Mouse (Mus musculus) splenic B cell, adult 2 months (primary cell): ENCODE data around the gene Ncoa5.
A peak's percentile ranks its signal among the peaks of the same experiment; 100 is the strongest.

Experiments used
- DNase-seq: peaks from one replicate; pipeline ENCODE4 v3.0.0-alpha.2; 2011; ENCODE audit warnings: low read depth, low spot score
- H3K27me3 ChIP-seq: 2 replicates; pipeline ENCODE4 v1.6.1; 2012; ENCODE audit warnings: mild to moderate bottlenecking, low read length, moderate library complexity, mixed read lengths; ENCODE audit not compliant: control insufficient read depth, poor library complexity, insufficient read depth, severe bottlenecking
- H3K36me3 ChIP-seq: 2 replicates; pipeline ENCODE4 v1.6.1; 2012; ENCODE audit warnings: mild to moderate bottlenecking, low read length, moderate library complexity, mixed read lengths; ENCODE audit not compliant: control insufficient read depth, poor library complexity, insufficient read depth, severe bottlenecking

Gene Ncoa5

DNA sequence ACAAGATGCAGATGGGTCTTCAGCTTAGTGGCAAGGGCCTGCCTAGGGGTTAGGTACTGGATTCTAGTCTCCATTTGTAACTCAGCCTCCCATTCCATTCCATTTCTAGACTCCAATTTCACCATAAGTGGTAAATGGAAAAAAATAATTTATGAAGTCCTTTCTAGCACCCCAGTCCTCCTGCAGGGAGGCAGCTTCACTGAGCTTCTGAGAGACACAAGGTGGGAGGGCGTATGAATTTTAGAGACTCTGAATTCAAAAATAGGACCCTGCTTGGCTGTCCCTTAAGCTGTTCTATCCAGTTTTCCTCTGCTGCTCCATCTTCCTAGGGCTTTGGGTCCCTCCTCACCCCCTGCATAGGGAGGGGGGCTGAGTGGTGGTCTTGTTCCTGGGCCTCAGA, 69.7 kb downstream of the Ncoa5 start:
- no peak for DNase-seq
- H3K27me3 ChIP-seq: no peaks in the 10 kb centered on the region
- H3K36me3 ChIP-seq: no peaks in the 10 kb centered on the region

- H3K36me3 ChIP-seq: no peaks in the 10 kb centered on the region
- DNase-seq: no peak
- H3K27me3 ChIP-seq: no peaks in the 10 kb centered on the region
Observed at GRCm38 (mm10) chr2:164964242-164964894, 70.3 kb downstream of the Ncoa5 start.

- Histone ChIP-seq H3K36me3 (no peaks in the 10 kb centered on the region), H3K27me3 (no peaks in the 10 kb centered on the region)
- DNase-seq: no peak
Observed at GRCm38 (mm10) chr2:164962183-164962580, 72.5 kb downstream of the Ncoa5 start.

GRCm38 (mm10) chr2:164961506-164962182, 73.0 kb downstream of the Ncoa5 start:
- Histone ChIP-seq H3K27me3 (no peaks in the 10 kb centered on the region), H3K36me3 (no peaks in the 10 kb centered on the region)
- peak; percentile 82 for DNase-seq

- no peaks in the 10 kb centered on the region for H3K27me3 ChIP-seq
- peak; percentile 58 for DNase-seq
Observed at GRCm38 (mm10) chr2:164960716-164961441, 73.8 kb downstream of the Ncoa5 start, which contains the start of gene Slc12a5. Gene Slc12a5, plus strand, starts transcription at chr2:164960802.

GRCm38 (mm10) chr2:164957548-164958315, 76.9 kb downstream of the Ncoa5 start:
- DNase-seq: no peak
- Histone ChIP-seq H3K36me3 (no peaks in the 10 kb centered on the region), H3K27me3 (no peaks in the 10 kb centered on the region)

More at GRCm38 (mm10) chr2:164960716-164961441, 73.8 kb downstream of the Ncoa5 start, which contains the start of gene Slc12a5:
- no peaks in the 10 kb centered on the region for H3K36me3 ChIP-seq

DNA sequence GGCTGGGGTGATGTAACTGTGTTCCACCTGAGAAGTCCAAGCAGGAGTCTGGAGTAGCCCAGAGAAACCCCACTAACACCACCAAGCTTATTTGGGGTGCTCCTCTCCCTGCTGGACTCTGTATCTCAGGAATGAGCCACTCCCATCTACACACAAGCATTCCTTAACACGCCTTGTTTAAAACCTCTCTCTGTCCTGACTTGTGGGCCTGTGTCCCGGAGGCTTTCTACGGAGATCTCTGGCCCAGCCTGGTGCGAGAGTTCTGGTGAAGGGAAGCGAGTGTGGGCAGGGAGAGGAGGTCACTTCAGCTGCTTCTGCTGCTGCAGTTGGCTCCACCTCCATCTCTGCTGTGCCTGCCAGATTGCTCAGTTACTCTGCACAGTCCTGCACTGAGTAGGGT, 78.5 kb downstream of the Ncoa5 start:
- Histone ChIP-seq H3K36me3 (no peaks in the 10 kb centered on the region), H3K27me3 (no peaks in the 10 kb centered on the region)
- no peak for DNase-seq

DNA sequence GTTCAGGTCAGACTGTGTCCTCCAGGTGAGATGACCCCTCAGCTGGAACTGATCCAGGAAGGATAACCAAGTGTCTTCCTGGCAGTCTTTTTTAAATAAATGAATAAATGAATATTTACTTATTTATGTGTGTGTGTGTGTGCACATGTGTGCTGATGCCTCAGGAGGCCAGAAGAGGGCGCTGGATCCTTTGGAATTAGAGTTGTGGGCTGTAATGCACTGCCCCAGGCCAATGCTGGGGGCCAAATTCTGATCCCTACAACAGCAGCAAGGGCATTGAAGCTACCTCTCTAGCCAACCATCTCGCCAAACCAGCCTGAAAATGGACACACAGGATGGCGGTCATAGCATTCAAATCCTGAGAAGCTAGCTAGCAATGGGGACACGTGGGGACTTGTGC, 78.9 kb downstream of the Ncoa5 start:
- H3K36me3 ChIP-seq: no peaks in the 10 kb centered on the region
- H3K27me3 ChIP-seq: no peaks in the 10 kb centered on the region
- DNase-seq: no peak

- H3K27me3 ChIP-seq: no peaks in the 10 kb centered on the region
Observed at GRCm38 (mm10) chr2:164953224-164953623, 81.4 kb downstream of the Ncoa5 start.

DNA sequence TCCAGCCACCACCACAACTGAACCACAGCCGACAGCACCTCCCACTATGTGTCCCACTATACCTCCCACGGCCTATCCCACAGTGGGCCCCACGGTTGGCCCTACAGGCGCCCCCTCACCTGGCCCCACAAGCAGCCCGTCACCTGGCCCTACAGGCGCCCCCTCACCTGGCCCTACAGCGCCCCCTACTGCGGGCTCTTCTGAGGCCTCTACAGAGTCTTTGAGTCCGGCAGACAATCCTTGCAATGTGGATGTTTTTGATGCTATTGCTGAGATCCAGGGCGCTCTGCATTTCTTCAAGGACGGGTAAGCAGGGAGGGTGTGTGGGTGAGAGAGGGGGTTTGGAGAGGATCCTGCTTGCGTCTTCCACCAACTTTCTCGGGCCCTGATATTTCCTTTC, 82.2 kb downstream of the Ncoa5 start:
- DNase-seq: peak; percentile 60
- H3K27me3 ChIP-seq: no peaks in the 10 kb centered on the region
- H3K36me3 ChIP-seq: no peaks in the 10 kb centered on the region

More at GRCm38 (mm10) chr2:164953224-164953623, 81.4 kb downstream of the Ncoa5 start:
- no peaks in the 10 kb centered on the region for H3K36me3 ChIP-seq
- peak; percentile 88 for DNase-seq

DNA sequence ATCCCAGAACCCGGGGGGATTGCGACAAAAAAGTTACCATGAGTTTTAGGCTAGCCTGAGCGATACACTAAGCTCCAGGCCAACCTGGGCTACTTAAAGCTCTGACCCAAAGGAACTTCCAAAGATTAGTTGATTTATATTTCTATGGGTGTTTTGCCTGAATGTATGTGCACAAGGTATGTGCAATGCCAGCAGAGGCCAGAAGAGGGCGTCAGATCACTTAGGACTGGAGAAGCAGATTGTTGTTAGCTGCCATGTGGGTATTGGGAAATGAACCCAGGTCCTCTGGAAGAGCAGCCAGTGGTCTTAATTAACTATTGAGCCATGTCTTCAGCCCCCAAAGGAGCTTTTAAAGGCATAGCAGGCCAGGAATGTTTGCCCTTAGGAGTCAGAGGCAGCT, 82.9 kb downstream of the Ncoa5 start:
- Histone ChIP-seq H3K36me3 (no peaks in the 10 kb centered on the region), H3K27me3 (no peaks in the 10 kb centered on the region)
- DNase-seq: peak; percentile 43

DNA sequence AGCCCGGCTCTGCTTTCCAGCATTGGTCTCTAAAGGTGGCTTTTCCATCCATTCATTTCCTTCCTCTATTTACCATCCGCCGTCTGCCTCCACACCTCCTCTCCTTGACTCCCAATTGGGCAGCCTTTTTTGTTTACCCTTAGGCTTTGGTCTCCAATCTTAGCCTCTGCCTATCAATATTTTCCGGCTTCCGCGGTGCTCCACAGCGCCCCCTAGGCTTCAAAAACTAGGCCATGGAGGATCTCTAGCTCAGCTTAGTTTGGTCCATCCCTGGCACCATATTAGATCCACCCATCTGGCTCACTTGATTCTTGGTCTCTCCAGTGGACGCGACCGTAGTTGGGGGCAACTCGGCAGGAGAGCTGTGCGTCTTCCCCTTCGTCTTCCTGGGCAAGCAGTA, 84.2 kb downstream of the Ncoa5 start:
- peak; percentile 63 for DNase-seq
- Histone ChIP-seq H3K36me3 (no peaks in the 10 kb centered on the region), H3K27me3 (no peaks in the 10 kb centered on the region)
